Mouse (Mus musculus) kidney, adult 2 months (tissue): ENCODE measurements around the gene Insrr. TPM values are rescaled to one million over a fixed set of nuclear protein-coding genes. Genes with fewer than 3 reads are reported as not detected.
A peak's percentile ranks its signal among the peaks of the same experiment; 100 is the strongest.

Source experiments
- DNase-seq: peaks from one replicate; pipeline ENCODE4 v3.0.0; 2021
- H3K27ac ChIP-seq: fragments of 200-500 bp; 2 replicates; pipeline ENCODE4 v1.5.1; 2012; ENCODE audit warnings: low read depth, low read length, control low read depth, inconsistent platforms; ENCODE audit not compliant: insufficient read depth
- H3K27me3 ChIP-seq: fragments of 200-500 bp; replicated peaks from 2 replicates; pipeline ENCODE4 v1.6.1; 2012; ENCODE audit warnings: mild to moderate bottlenecking, moderate library complexity, low read length, inconsistent platforms; ENCODE audit not compliant: control insufficient read depth, insufficient read depth
- H3K36me3 ChIP-seq: fragments of 200-500 bp; 2 replicates; pipeline ENCODE4 v1.6.1; 2012; ENCODE audit warnings: mild to moderate bottlenecking, moderate library complexity, low read length, inconsistent platforms; ENCODE audit not compliant: control insufficient read depth, insufficient read depth
- H3K4me1 ChIP-seq: fragments of 200-500 bp; 2 replicates; pipeline ENCODE4 v1.6.1; 2011; ENCODE audit warnings: low read length; ENCODE audit not compliant: control insufficient read depth, insufficient read depth
- H3K4me3 ChIP-seq: fragments of 200-500 bp; 2 replicates; pipeline ENCODE4 v1.5.1; 2011; ENCODE audit warnings: mild to moderate bottlenecking, low read depth, low read length, control low read depth; ENCODE audit not compliant: insufficient read depth
- CTCF ChIP-seq: fragments of 200-500 bp; conservative IDR thresholded peaks from 2 replicates; pipeline ENCODE4 v1.5.1; 2011; ENCODE audit warnings: low read depth, mild to moderate bottlenecking, control low read depth, low read length, moderate library complexity, mixed read lengths; ENCODE audit not compliant: insufficient read depth, insufficient read length
- POLR2A ChIP-seq: fragments of 200-500 bp; IDR thresholded peaks from one replicate; pipeline ENCODE4 v1.6.1; 2011; ENCODE audit warnings: low read depth, low read length, control low read depth
- WGBS: fragments of 180-500 bp; shearing (Covaris S2); methylation state at CpG from one replicate; pipeline ENCODE4 v1.1.7; 2018; 5-methylcytosine and 5-hydroxymethylcytosine counted together
- polyA plus RNA-seq: library from polyadenylated mRNA; depleted of rRNA; stranded (reverse); fragments of >200 nt; gene quantifications from 2 replicates; pipeline ENCODE4 v1.2.3, GENCODE M21; 2012

The Insrr gene
- polyA plus RNA-seq, 1 experiment: 23.9 TPM

GRCm38 (mm10) chr3:87771088-87771487 lies 25.7 kb upstream of the Insrr start:
- Histone ChIP-seq H3K4me3 (no peak overlapping the region), H3K4me1 (0 out of 2 replicates have a peak, but pooled peaks cover 4% of the 10 kb centered on the region), H3K27me3 (no peaks in the 10 kb centered on the region), H3K36me3 (no peaks in the 10 kb centered on the region), H3K27ac (no peak overlapping the region; the same call in 1 of the 2 replicates)
- whole genome bisulfite sequencing: 23% methylated on average over 6 of the region's 6 CpGs
- TF ChIP-seq POLR2A: no peak
- TF ChIP-seq CTCF: no peak
- peak; percentile 89 for DNase-seq

- DNase-seq: peak; percentile 46
- WGBS: 37% methylated on average over 23 of the region's 23 CpGs
- no peak for TF ChIP-seq CTCF
- TF ChIP-seq POLR2A: no peak
These were observed 18.5 kb upstream of the Insrr start for GRCm38 (mm10) chr3:87778283-87778682.

GRCm38 (mm10) chr3:87779086-87779485 lies 17.7 kb upstream of the Insrr start:
- TF ChIP-seq POLR2A (no peak), CTCF (no peak)
- no peak overlapping the region for H3K4me3 ChIP-seq
- H3K36me3 ChIP-seq: no peaks in the 10 kb centered on the region
- no peak overlapping the region for H3K27ac ChIP-seq
- H3K27me3 ChIP-seq: no peaks in the 10 kb centered on the region
- WGBS: 54% methylated on average over 2 of the region's 2 CpGs
- no peaks in the 10 kb centered on the region for H3K4me1 ChIP-seq
- DNase-seq: no peak

More at GRCm38 (mm10) chr3:87778283-87778682, 18.5 kb upstream of the Insrr start:
- H3K27me3 ChIP-seq: no peaks in the 10 kb centered on the region
- no peak overlapping the region for H3K4me3 ChIP-seq
- H3K4me1 ChIP-seq: no peaks in the 10 kb centered on the region
- no peak overlapping the region for H3K27ac ChIP-seq
- H3K36me3 ChIP-seq: no peaks in the 10 kb centered on the region

GRCm38 (mm10) chr3:87783282-87784023 lies 13.3 kb upstream of the Insrr start:
- H3K27ac ChIP-seq: no peak overlapping the region
- H3K36me3 ChIP-seq: no peaks in the 10 kb centered on the region
- no peaks in the 10 kb centered on the region for H3K27me3 ChIP-seq
- H3K4me3 ChIP-seq: no peak overlapping the region
- WGBS: 81% methylated on average over 25 of the region's 25 CpGs
- DNase-seq: no peak
- no peaks in the 10 kb centered on the region for H3K4me1 ChIP-seq
- TF ChIP-seq POLR2A (no peak), CTCF (no peak)

GRCm38 (mm10) chr3:87785156-87785555 lies 11.6 kb upstream of the Insrr start:
- TF ChIP-seq POLR2A: no peak
- no peak for TF ChIP-seq CTCF
- Histone ChIP-seq H3K4me1 (no peaks in the 10 kb centered on the region), H3K36me3 (no peaks in the 10 kb centered on the region), H3K27ac (no peak overlapping the region), H3K27me3 (no peaks in the 10 kb centered on the region), H3K4me3 (no peak overlapping the region)
- WGBS: 82% methylated on average over 5 of the region's 5 CpGs
- no peak for DNase-seq

GRCm38 (mm10) chr3:87785626-87786214 lies 11.0 kb upstream of the Insrr start:
- Histone ChIP-seq H3K36me3 (no peaks in the 10 kb centered on the region), H3K27ac (no peak overlapping the region), H3K27me3 (no peaks in the 10 kb centered on the region), H3K4me1 (no peaks in the 10 kb centered on the region), H3K4me3 (no peak overlapping the region)
- TF ChIP-seq CTCF (no peak), POLR2A (no peak)
- DNase-seq: no peak
- 40% methylated on average over 6 of the region's 6 CpGs for WGBS

- H3K4me3 ChIP-seq: no peak overlapping the region
- no peak overlapping the region for H3K27ac ChIP-seq
- TF ChIP-seq CTCF: no peak
- TF ChIP-seq POLR2A: no peak
- WGBS: 59% methylated on average over 1 of the region's 1 CpGs
- no peaks in the 10 kb centered on the region for H3K36me3 ChIP-seq
- no peak for DNase-seq
- no peaks in the 10 kb centered on the region for H3K4me1 ChIP-seq
- no peaks in the 10 kb centered on the region for H3K27me3 ChIP-seq
These were observed 7.5 kb upstream of the Insrr start for GRCm38 (mm10) chr3:87789248-87789647.
